Comparison of ENCODE assay signal across 1 mouse cellular context in the genomic region with DNA sequence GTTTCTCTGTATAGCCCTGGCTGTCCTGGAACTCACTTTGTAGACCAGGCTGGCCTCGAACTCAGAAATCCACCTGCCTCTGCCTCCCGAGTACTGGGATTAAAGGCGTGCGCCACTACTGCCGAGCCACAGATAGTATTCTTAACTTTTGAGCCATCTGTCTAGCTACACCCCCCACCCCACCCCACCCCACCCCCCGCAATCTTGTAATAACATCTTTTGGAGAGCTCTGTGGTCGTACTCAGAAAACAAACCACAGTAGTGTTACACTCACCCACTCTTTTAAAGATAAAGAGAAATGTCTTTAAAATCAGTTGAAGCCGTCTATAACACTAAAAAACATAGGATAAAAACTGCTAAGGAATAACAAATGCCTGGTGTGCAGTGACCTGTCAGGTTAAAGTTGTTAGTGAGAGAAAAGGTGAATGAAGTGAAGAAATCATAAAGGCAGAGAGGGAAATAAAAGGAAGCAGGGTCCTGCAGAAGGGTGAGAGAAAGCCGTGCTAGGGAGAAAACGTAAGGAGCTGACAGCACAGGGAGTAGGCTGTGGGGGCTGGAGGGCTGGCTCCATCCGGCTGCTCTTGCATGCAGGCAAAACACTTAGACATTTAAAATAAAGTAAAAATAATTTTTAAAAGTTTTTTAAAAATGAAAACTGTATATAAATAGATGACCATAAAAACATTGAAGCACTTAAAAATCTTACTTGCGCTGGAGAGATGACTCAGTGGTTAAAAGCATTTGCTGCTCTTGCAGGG.
TF ChIP-seq lines count a peak whose summit lies in the region.

No protein-coding gene starts in this region.

TF ChIP-seq in MEL, 35 proteins besides CTCF, POLR2A, EP300 and RAD21 (continued from another document):
- TF ChIP-seq ETS1 (IDR thresholded peaks at IDR 0.05; ENCODE audit: low read depth, low read length), result peak; percentile 52; the same call in 1 of the 2 replicates
- TF ChIP-seq HCFC1 (IDR thresholded peaks at IDR 0.05; ENCODE audit: low read depth, low read length), result no peak
- no peak for TF ChIP-seq NRF1 (IDR thresholded peaks at IDR 0.05; ENCODE audit: insufficient read depth, low read depth, low read length, poor library complexity, severe bottlenecking)
- TF ChIP-seq GATA1 (IDR thresholded peaks at IDR 0.05; ENCODE audit: low read depth, low read length), result peak; percentile 38; the same call in 1 of the 2 replicates
